Mouse (Mus musculus) kidney, postnatal 10 days (tissue): ENCODE data around the gene Olfr309.
"Not testable (repeated sequence)": the region's sequence is repeated elsewhere in the genome, so short reads cannot be mapped to it uniquely, and the experiment has no call there.

Experiments used
- DNase-seq: peaks from one replicate; pipeline ENCODE4 v3.0.0; 2021; ENCODE audit warnings: mixed read lengths

The Olfr309 gene

GRCm38 (mm10) chr7:86313608-86314007 lies at the start of gene Olfr309:
Gene Olfr309, minus strand, starts transcription at chr7:86313708.
- DNase-seq = no peak

GRCm38 (mm10) chr7:86346296-86346695 lies 32.8 kb upstream of the Olfr309 start:
- DNase-seq = not testable (repeated sequence)

GRCm38 (mm10) chr7:86344253-86344652 lies 30.7 kb upstream of the Olfr309 start:
- DNase-seq = no peak

- no peak for DNase-seq
These were observed 29.5 kb upstream of the Olfr309 start for GRCm38 (mm10) chr7:86342881-86343565.

GRCm38 (mm10) chr7:86337486-86337885 lies 24.0 kb upstream of the Olfr309 start, which contains the start of gene Olfr307:
Gene Olfr307, minus strand, starts transcription at chr7:86337586.
- DNase-seq = no peak

GRCm38 (mm10) chr7:86325530-86325929 lies 12.0 kb upstream of the Olfr309 start, which contains the start of gene Olfr308:
Gene Olfr308, minus strand, starts transcription at chr7:86325630.
- DNase-seq = no peak

GRCm38 (mm10) chr7:86321323-86321722 lies 7.8 kb upstream of the Olfr309 start:
- DNase-seq = no peak

- no peak for DNase-seq
These were observed 36.4 kb downstream of the Olfr309 start, which contains the start of gene Olfr310 for GRCm38 (mm10) chr7:86277072-86277471. Gene Olfr310, minus strand, starts transcription at chr7:86277172.
